Mouse (Mus musculus): ENCODE data around the gene Gng5.

DNA sequence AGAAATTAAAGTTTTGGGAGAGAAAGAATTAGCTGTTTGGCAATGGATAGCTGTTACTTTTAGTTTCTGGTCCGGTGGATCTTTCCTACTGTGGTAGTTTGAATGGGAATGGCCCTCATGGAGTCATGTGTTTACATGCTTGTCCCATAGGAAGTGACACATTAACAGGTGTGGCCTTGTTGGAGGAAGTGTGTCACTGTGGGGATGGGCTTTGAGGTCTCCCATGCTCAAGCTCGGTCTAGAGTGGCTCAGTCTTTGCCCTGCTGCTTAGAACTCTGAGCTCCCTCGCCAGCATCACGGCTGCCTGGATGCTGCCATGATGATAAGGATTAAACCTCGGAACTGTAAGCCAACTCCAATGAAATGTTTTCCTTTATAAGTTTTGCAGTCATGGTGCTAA is 48.2 kb upstream of the Gng5 start:
- TF ChIP-seq CTCF (IDR thresholded peaks at IDR 0.05; ENCODE audit: borderline replicate concordance, extremely low read depth, insufficient read depth, insufficient read length), result no peak
- no peak for TF ChIP-seq POLR2A (IDR thresholded peaks at IDR 0.05; ENCODE audit: borderline replicate concordance, extremely low read depth, insufficient read depth, insufficient read length, poor library complexity, severe bottlenecking)
